Comparison of ENCODE assay signal across 11 mouse cellular contexts in genomic region chr8:122806956-122807538, GRCm38 (mm10). TPM values are rescaled to one million over a fixed set of nuclear protein-coding genes. Genes with fewer than 3 reads are reported as not detected.
DNase-seq lines count a peak whose midpoint lies in the region; ATAC-seq and TF ChIP-seq lines count a peak whose summit lies in the region.
"Had no signal": no experiment of that assay in that cellular context is flagged by ENCODE, and none has a peak within 500 bp of the region (broad histone marks: within the 10 kb centered on the region; RNA-seq: fewer than 3 reads in every experiment).

No protein-coding gene starts in this region.

- no peaks in the 10 kb centered on the region for H3K27me3 ChIP-seq in kidney, postnatal 0 days (ENCODE audit: insufficient read depth, low read length)
- no peaks in the 10 kb centered on the region for H3K27me3 ChIP-seq in forebrain, postnatal 0 days (ENCODE audit: insufficient read depth, low read length)
- no peaks in the 10 kb centered on the region for H3K27me3 ChIP-seq in midbrain, embryonic 13.5 days

- H3K4me3 ChIP-seq in kidney, postnatal 0 days (replicated peaks; ENCODE audit: low read depth, low read length) = no peak overlapping the region
- no peak overlapping the region for H3K4me3 ChIP-seq in forebrain, postnatal 0 days (ENCODE audit: low read depth, low read length)
- H3K4me3 ChIP-seq in midbrain, embryonic 13.5 days (replicated peaks) = no peak overlapping the region
- H3K4me3 ChIP-seq: left cerebral cortex, adult 2 months had no signal

- no peaks in the 10 kb centered on the region for H3K9me3 ChIP-seq in kidney, postnatal 0 days (replicated peaks; ENCODE audit: low read length)
- no peaks in the 10 kb centered on the region for H3K9me3 ChIP-seq in forebrain, postnatal 0 days (ENCODE audit: low read length)
- no peaks in the 10 kb centered on the region for H3K9me3 ChIP-seq in midbrain, embryonic 13.5 days

- DNase-seq in kidney, postnatal 0 days (ENCODE audit: low spot score) = peak; percentile 49
- DNase-seq in kidney, postnatal 14 days = no peak
- DNase-seq in forebrain, postnatal 0 days = no peak
- DNase-seq in thymus, postnatal 14 days = peak; percentile 77
- no peak for DNase-seq in gastrocnemius, adult 18-20 months (ENCODE audit: low spot score)
- DNase-seq in left cerebral cortex, adult 8-10 months (ENCODE audit: low spot score in 2 of 2) = no peak
- no peak for DNase-seq in layer of hippocampus, adult 18-20 months (ENCODE audit: low spot score in 2 of 2)
- DNase-seq: kidney, adult 18-20 months had no signal

- H3K27ac ChIP-seq in kidney, postnatal 0 days = no peak overlapping the region
- H3K27ac ChIP-seq in forebrain, postnatal 0 days (ENCODE audit: low read depth, low read length) = peak overlapping the region; percentile 50; the same call in 1 of the 2 replicates
- peak overlapping the region; percentile 92 for H3K27ac ChIP-seq in midbrain, embryonic 13.5 days
- H3K27ac ChIP-seq: left cerebral cortex, adult 2 months had no signal

- no peak for TF ChIP-seq CTCF in kidney, postnatal 0 days (IDR thresholded peaks at IDR 0.05; ENCODE audit: low read depth)
- no peak for TF ChIP-seq CTCF in forebrain, postnatal 0 days (IDR thresholded peaks at IDR 0.05; ENCODE audit: low read depth)

- ATAC-seq in kidney, postnatal 0 days (replicated peaks; ENCODE audit: low FRiP score, low read depth) = peak; percentile 15; the same call in 1 of the 2 replicates
- no peak for ATAC-seq in forebrain, postnatal 0 days
- ATAC-seq in midbrain, embryonic 13.5 days = no peak

- no peak overlapping the region for H3K9ac ChIP-seq in kidney, postnatal 0 days (ENCODE audit: low read depth, low read length)
- H3K9ac ChIP-seq in forebrain, postnatal 0 days = no peak overlapping the region
- H3K9ac ChIP-seq in midbrain, embryonic 13.5 days (replicated peaks) = 0 out of 2 replicates have a peak overlapping the region, but pooled peaks have one; percentile 39

- no peak overlapping the region for H3K4me2 ChIP-seq in kidney, postnatal 0 days (ENCODE audit: low read length)
- H3K4me2 ChIP-seq in forebrain, postnatal 0 days (ENCODE audit: low read depth) = no peak overlapping the region
- no peak overlapping the region for H3K4me2 ChIP-seq in midbrain, embryonic 13.5 days (replicated peaks)

- H3K36me3 ChIP-seq in kidney, postnatal 0 days (ENCODE audit: insufficient read depth, low read length) = no peaks in the 10 kb centered on the region
- peaks cover 14% of the 10 kb centered on the region for H3K36me3 ChIP-seq in forebrain, postnatal 0 days (ENCODE audit: insufficient read depth)
- no peaks in the 10 kb centered on the region for H3K36me3 ChIP-seq in midbrain, embryonic 13.5 days

- 50% methylated on average over 7 of the region's 7 CpGs for WGBS in kidney, postnatal 0 days
- 28% methylated on average over 7 of the region's 7 CpGs for WGBS in forebrain, postnatal 0 days
- WGBS in midbrain, embryonic 13.5 days = 42% methylated on average over 7 of the region's 7 CpGs

- H3K4me1 ChIP-seq in kidney, postnatal 0 days (replicated peaks; ENCODE audit: insufficient read depth, low read length) = no peaks in the 10 kb centered on the region
- peaks cover 30% of the 10 kb centered on the region for H3K4me1 ChIP-seq in forebrain, postnatal 0 days (ENCODE audit: insufficient read depth)
- peaks cover 80% of the 10 kb centered on the region for H3K4me1 ChIP-seq in midbrain, embryonic 13.5 days (replicated peaks)

RNA-seq across cellular contexts. Expression of gene Acsf3, which starts 31.8 kb away (rescaled TPM):
- polyA plus RNA-seq in kidney, postnatal 0 days (2015; fragmentation: Nextera tagmentation; extraction: Ambion mirVana) = 21.4 and 23.4 TPM in 2 replicates
- total RNA-seq in forebrain, postnatal 0 days (2014; rRNA removed) = 18.5 and 25.6 TPM in 2 replicates
- polyA plus RNA-seq in forebrain, postnatal 0 days (2015; fragmentation: Nextera tagmentation; extraction: Ambion mirVana) = 13.2 and 16.9 TPM in 2 replicates
- polyA plus RNA-seq in midbrain, embryonic 13.5 days (2015; fragmentation: Nextera tagmentation; extraction: Ambion mirVana) = 17.9 and 18.7 TPM in 2 replicates
- 10 to 100 TPM; 12.4 to 12.9 TPM for total RNA-seq in gastrocnemius, adult 18-20 months (2021)
- 10 to 100 TPM; 22.7 to 28.2 (median 26.1) TPM for total RNA-seq in left cerebral cortex, adult 8-10 months (2022)
- 10 to 100 TPM; 17.7 to 21.0 TPM for total RNA-seq in layer of hippocampus, adult 18-20 months (2021)

RNA-seq across cellular contexts. Expression of gene Cdh15, which starts 40.7 kb away (rescaled TPM):
- polyA plus RNA-seq in kidney, postnatal 0 days (2015; fragmentation: Nextera tagmentation; extraction: Ambion mirVana) = 0.37 and 0.69 TPM in 2 replicates
- total RNA-seq in forebrain, postnatal 0 days (2014; rRNA removed) = 1.7 and 1.8 TPM in 2 replicates
- polyA plus RNA-seq in forebrain, postnatal 0 days (2015; fragmentation: Nextera tagmentation; extraction: Ambion mirVana) = 2.7 and 3.3 TPM in 2 replicates
- polyA plus RNA-seq in midbrain, embryonic 13.5 days (2015; fragmentation: Nextera tagmentation; extraction: Ambion mirVana) = 1.00 and 1.1 TPM in 2 replicates
- total RNA-seq in gastrocnemius, adult 18-20 months (2021) = 10 to 100 TPM; 16.2 to 20.5 TPM
- total RNA-seq in left cerebral cortex, adult 8-10 months (2022) = 1 to 10 TPM in 3 of 4 experiments, under 1 TPM in 1; 0.62 to 1.2 (median 1.1) TPM
- total RNA-seq in layer of hippocampus, adult 18-20 months (2021) = 1 to 10 TPM in 1 of 2 experiments, under 1 TPM in 1; 0.86 to 1.3 TPM
- polyA plus RNA-seq: small intestine, adult 2 months had no signal

Comparison
In these comparisons a context has a peak if more than half of its experiments do, and no peak if none do; other contexts are left out.
1. DNase-seq: peak in kidney, postnatal 0 days (single experiment) and thymus, postnatal 14 days (single experiment); none in kidney, postnatal 14 days (single experiment), forebrain, postnatal 0 days (single experiment), gastrocnemius, adult 18-20 months (single experiment), left cerebral cortex, adult 8-10 months (0 of 2) and layer of hippocampus, adult 18-20 months (0 of 2).